Mouse (Mus musculus): ENCODE measurements at regions not wholly inside any gene's neighbourhood (a gene's known extent, or its start where the extent isn't known, plus 50 kb on each side); places are given as distances from the start of the nearest gene placed in this dataset.

- no peak for TF ChIP-seq GATA4 (IDR thresholded peaks at IDR 0.05; ENCODE audit: insufficient replicate concordance, low read length)
These were observed 207.5 kb upstream of the Map3k1 start for GRCm38 (mm10) chr13:112016280-112016679.

GRCm38 (mm10) chr13:112018497-112019281, 209.9 kb upstream of the Map3k1 start:
- no peak for TF ChIP-seq GATA4 (IDR thresholded peaks at IDR 0.05; ENCODE audit: insufficient replicate concordance, low read length)

GRCm38 (mm10) chr13:112019575-112019974, 210.8 kb upstream of the Map3k1 start:
- no peak for TF ChIP-seq GATA4 (IDR thresholded peaks at IDR 0.05; ENCODE audit: insufficient replicate concordance, low read length)

DNA sequence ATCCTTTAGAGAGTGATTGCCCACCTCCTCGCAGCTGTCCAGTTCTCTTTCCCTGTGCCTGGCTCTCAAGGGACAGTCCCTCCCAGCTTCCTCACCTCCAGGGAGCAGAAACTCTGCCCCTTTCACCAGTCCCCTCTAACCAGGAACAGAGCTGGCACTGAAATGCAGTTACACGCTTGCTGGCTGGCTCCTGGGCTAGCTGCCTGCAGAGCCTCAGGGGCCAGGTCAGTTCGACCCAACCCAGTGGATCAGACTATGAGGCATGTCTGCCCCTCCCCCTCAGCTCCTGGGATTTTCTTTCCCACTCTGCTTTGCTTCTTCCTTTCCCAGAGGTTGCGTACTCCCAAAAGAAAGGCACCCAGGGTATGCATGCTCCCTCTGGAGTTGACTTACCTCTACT, 214.4 kb upstream of the Map3k1 start:
- TF ChIP-seq GATA4 (IDR thresholded peaks at IDR 0.05; ENCODE audit: insufficient replicate concordance, low read length), result no peak

DNA sequence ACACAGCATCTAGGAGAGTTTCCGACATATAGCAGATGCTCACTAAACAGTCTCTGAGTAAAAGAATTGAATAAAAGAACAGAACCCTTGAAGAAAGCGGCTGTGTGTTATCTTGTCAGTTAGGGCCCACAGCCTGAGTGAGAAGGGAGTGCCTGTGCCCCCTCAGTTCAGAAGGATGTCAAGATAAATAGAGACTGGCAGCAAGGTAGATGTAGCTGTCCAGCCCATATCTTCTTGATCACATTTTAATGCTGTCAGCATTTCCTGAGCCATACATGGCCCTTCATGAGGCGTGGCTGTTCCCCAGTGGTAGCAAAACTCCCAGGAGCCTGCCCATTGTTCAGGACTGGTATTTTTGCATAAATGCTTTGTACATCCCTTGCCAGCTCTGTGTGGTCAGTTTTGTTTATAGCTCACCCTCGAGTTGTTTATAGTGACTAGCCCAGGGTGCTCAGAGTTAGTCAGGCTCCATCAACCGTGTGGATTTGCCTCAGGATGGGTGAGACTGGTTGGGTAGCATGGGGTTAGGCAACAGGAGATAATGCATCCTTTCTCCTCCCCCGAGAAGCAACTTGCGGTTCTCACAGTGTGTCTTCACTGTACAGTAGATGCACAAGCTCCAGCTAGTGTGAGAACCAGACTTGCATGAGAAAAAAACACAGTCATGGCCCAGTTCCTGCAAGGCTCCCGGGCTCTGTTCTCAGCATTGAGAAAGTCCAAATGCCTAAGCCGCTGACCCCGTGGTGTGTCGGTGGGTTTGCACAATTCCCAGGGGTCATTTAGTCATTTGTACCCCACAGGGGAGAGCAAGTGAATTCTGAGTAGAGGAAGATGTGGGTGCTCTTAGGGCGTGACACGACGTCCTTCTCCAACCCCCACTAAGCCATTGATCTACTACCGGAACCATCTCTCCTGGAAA, 216.1 kb upstream of the Map3k1 start:
- no peak for TF ChIP-seq GATA4 (IDR thresholded peaks at IDR 0.05; ENCODE audit: insufficient replicate concordance, low read length)

DNA sequence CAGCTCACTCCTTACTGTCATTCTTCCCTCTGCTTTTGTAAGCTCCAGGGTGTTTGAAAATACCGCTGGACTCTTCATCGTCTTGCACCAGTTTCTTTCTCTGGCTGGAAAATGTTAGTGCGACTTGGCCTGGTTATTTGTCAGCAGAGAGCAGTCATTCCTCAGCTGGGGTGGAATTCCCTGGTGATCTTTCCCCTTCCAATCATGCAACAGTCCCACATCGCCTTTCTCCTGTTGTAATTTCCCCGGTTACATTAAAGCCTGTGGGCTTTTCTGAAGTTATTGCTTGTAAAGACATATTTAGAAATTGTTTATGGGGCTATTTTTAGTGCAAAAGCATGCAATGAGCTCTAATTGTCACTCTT, 216.8 kb upstream of the Map3k1 start:
- no peak for TF ChIP-seq GATA4 (IDR thresholded peaks at IDR 0.05; ENCODE audit: insufficient replicate concordance, low read length)

DNA sequence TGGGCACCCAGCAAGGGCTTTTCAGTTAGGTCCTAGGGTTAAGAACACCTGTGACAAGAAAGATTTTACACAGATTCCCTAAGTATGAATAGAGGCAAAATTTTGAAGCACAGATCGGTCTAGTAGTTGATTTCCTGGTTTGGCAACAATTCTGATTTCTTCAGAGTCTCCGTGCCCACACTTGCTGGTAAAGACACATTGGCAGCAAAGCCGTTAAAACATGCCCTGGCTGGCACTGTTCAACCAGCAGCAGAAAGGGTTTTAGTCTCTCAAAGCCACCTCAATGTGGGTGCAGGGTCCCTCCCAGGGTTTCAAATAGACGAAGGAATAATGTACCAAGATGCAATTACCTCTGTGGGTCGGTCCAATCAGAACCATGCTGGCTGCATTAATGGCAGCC, 218.9 kb upstream of the Map3k1 start:
- TF ChIP-seq GATA4 (IDR thresholded peaks at IDR 0.05; ENCODE audit: insufficient replicate concordance, low read length), result no peak

DNA sequence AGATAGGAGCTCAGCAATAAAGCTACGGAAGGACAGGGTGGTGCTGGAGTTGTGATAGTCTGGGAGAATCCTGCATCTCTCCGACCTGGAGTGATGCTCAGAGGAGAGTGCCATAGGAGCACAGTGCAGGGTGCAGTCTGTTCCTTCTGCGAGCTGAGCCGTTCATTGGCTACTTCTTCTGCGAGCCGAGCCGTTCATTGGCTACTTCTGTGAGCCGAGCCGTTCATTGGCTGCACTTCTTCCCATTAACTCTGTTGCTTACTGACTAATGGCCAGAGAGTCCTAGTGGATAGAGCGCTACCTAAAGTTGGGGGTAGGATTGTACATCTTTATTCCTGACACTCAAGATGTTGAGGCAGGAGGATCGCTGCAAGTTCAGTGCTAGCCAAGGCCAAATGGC, 222.3 kb upstream of the Map3k1 start:
- no peak for TF ChIP-seq GATA4 (IDR thresholded peaks at IDR 0.05; ENCODE audit: insufficient replicate concordance, low read length)

DNA sequence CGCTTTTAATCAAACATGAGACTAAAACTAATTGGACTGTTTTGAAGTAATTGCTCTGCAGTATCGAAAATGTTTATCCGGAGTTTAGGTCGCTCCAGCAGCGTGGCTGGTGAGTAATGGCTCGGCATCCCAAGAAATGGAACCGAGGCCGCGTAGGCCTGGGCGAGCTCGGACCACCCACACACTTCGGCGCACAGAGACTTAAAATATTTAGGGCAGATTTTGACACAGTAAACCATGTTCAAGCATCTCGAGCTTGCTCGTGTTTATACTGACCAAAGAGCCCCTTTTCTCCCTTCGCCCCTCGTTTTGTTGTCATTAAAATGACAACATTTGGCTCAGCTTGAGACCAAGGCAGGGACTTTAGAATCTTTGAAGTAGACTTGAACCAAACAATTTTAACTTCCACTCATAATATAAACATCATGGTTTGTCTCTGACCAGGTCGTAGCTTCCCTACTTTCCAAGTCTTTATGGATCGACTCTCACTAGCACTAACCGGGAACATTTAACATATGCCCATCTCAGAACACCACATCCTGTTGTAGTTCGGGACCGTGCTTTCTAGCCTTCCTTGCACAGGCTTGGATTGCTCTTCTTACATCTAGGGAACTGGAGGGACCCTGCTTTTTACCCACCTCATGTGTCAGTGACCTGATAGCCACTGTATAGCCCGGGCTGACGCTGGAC, 223.0 kb upstream of the Map3k1 start:
- no peak for TF ChIP-seq GATA4 (IDR thresholded peaks at IDR 0.05; ENCODE audit: insufficient replicate concordance, low read length)

GRCm38 (mm10) chr13:112037731-112038380, 229.1 kb upstream of the Map3k1 start:
- TF ChIP-seq GATA4 (IDR thresholded peaks at IDR 0.05; ENCODE audit: insufficient replicate concordance, low read length), result no peak

- no peak for TF ChIP-seq GATA4 (IDR thresholded peaks at IDR 0.05; ENCODE audit: insufficient replicate concordance, low read length)
These were observed 229.9 kb upstream of the Map3k1 start for GRCm38 (mm10) chr13:112038556-112039304.

DNA sequence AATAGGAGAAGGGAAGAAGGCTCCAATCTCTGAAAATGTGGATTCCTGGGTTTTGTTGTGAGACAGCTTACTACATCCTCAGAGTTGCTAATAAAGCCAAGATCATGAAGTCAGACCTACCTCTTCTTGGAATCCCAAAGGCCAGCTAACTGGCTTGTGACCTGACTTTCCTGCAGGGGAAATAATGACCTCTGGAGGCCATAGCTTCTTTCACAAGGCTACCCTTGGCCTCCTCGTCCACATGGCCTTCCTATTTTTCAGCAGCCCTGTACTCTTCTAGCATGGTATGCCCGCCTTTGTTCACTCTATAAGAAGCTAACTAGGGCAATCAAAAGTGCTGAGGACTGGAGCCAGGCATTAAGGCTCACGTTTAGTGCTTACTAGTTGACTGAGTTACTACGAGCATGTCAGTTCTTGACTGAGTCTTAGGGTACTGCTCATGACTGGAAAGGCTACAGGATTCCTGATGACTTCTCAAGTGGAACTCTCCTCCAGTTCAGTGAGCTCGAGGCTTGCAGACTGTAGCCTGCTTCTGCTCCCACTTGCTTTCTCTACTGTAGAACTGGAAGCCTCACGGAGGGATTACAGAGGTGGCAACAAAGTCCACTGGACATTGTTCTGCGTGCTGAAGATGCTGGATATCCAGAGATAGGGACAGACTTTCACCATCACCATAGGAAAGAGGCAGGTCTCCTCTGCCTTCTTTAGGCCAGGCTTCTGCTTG, 230.8 kb upstream of the Map3k1 start:
- TF ChIP-seq GATA4 (IDR thresholded peaks at IDR 0.05; ENCODE audit: insufficient replicate concordance, low read length), result no peak

GRCm38 (mm10) chr13:112043524-112044246, 234.9 kb upstream of the Map3k1 start:
- TF ChIP-seq GATA4 (IDR thresholded peaks at IDR 0.05; ENCODE audit: insufficient replicate concordance, low read length), result no peak

Data from liver, adult (tissue).